Mouse (Mus musculus) small intestine, adult 2 months (tissue): Measurements from ENCODE around the gene Tlr2. TPM values are rescaled to one million over a fixed set of nuclear protein-coding genes. Genes with fewer than 3 reads are reported as not detected.

Experiments
- H3K27ac ChIP-seq: fragments of 200-500 bp; 2 replicates; pipeline ENCODE4 v1.5.1; 2012; ENCODE audit warnings: low read depth, low read length, control low read depth, inconsistent platforms; ENCODE audit not compliant: insufficient read depth
- H3K27me3 ChIP-seq: fragments of 200-500 bp; 2 replicates; pipeline ENCODE4 v1.6.1; 2012; ENCODE audit warnings: mild to moderate bottlenecking, moderate library complexity, low read length, inconsistent platforms; ENCODE audit not compliant: control insufficient read depth, insufficient read depth
- H3K36me3 ChIP-seq: fragments of 200-500 bp; 2 replicates; pipeline ENCODE4 v1.6.1; 2012; ENCODE audit warnings: mild to moderate bottlenecking, low read length, control low read depth, inconsistent platforms; ENCODE audit not compliant: control insufficient read depth, insufficient read depth
- H3K4me1 ChIP-seq: fragments of 200-500 bp; 2 replicates; pipeline ENCODE4 v1.6.1; 2012; ENCODE audit warnings: low read length, inconsistent platforms, mixed read lengths; ENCODE audit not compliant: control insufficient read depth, insufficient read depth, insufficient read length
- H3K4me3 ChIP-seq: fragments of 200-500 bp; 2 replicates; pipeline ENCODE4 v1.5.1; 2012; ENCODE audit warnings: low read depth, mild to moderate bottlenecking, control low read depth, inconsistent platforms, low read length, moderate library complexity
- CTCF ChIP-seq: fragments of 200-500 bp; IDR thresholded peaks from 2 replicates; pipeline ENCODE4 v1.5.1; 2012; ENCODE audit warnings: low read depth, mild to moderate bottlenecking, control low read depth, inconsistent platforms, low read length, moderate library complexity, mixed read lengths; ENCODE audit not compliant: insufficient replicate concordance, insufficient read length; ENCODE audit errors: extremely low read depth
- POLR2A ChIP-seq: fragments of 200-500 bp; IDR thresholded peaks from 2 replicates; pipeline ENCODE4 v1.6.1; 2012; ENCODE audit warnings: low read depth, mild to moderate bottlenecking, control low read depth, inconsistent platforms, low read length, moderate library complexity
- WGBS: fragments of 180-500 bp; shearing (Covaris S2); methylation state at CpG from one replicate; pipeline ENCODE4 v1.1.7; 2018; 5-methylcytosine and 5-hydroxymethylcytosine counted together
- polyA plus RNA-seq: library from polyadenylated mRNA; depleted of rRNA; stranded (reverse); fragments of >200 nt; gene quantifications from 2 replicates; pipeline ENCODE4 v1.2.3, GENCODE M21; 2012; rRNA removed

Tlr2 gene
- polyA plus RNA-seq, 1 experiment = 0.84 TPM

GRCm38 (mm10) chr3:83797098-83797497 is 44.5 kb downstream of the Tlr2 start:
- TF ChIP-seq CTCF = no peak
- no peak for TF ChIP-seq POLR2A
- Histone ChIP-seq H3K36me3 (no peaks in the 10 kb centered on the region), H3K27me3 (no peaks in the 10 kb centered on the region), H3K27ac (no peak overlapping the region), H3K4me3 (no peak overlapping the region), H3K4me1 (peaks cover 7% of the 10 kb centered on the region; the same call in 1 of the 2 replicates)
- 75% methylated on average over 6 of the region's 6 CpGs for whole genome bisulfite sequencing

GRCm38 (mm10) chr3:83791444-83791843 is 50.1 kb downstream of the Tlr2 start:
- H3K36me3 ChIP-seq = no peaks in the 10 kb centered on the region
- WGBS = 74% methylated on average over 3 of the region's 3 CpGs
- no peak overlapping the region for H3K4me3 ChIP-seq
- TF ChIP-seq POLR2A (no peak), CTCF (no peak)
- peaks cover 5% of the 10 kb centered on the region; the same call in 1 of the 2 replicates for H3K4me1 ChIP-seq
- H3K27ac ChIP-seq = no peak overlapping the region
- no peaks in the 10 kb centered on the region for H3K27me3 ChIP-seq

GRCm38 (mm10) chr3:83789651-83790451 is 51.7 kb downstream of the Tlr2 start:
- peak overlapping the region; percentile 70 for H3K4me3 ChIP-seq
- no peak for TF ChIP-seq POLR2A
- peak; percentile 21; the same call in 1 of the 2 replicates for TF ChIP-seq CTCF
- WGBS = 1% methylated on average over 44 of the region's 44 CpGs
- H3K27ac ChIP-seq = no peak overlapping the region
- peaks cover 5% of the 10 kb centered on the region; the same call in 1 of the 2 replicates for H3K4me1 ChIP-seq
- no peaks in the 10 kb centered on the region for H3K36me3 ChIP-seq
- no peaks in the 10 kb centered on the region for H3K27me3 ChIP-seq

- WGBS = 87% methylated on average over 7 of the region's 7 CpGs
- TF ChIP-seq POLR2A = no peak
- TF ChIP-seq CTCF = no peak
- Histone ChIP-seq H3K4me1 (peaks cover 5% of the 10 kb centered on the region; the same call in 1 of the 2 replicates), H3K27ac (no peak overlapping the region), H3K36me3 (no peaks in the 10 kb centered on the region), H3K4me3 (no peak overlapping the region), H3K27me3 (no peaks in the 10 kb centered on the region)
Measured at GRCm38 (mm10) chr3:83787776-83788305, 53.7 kb downstream of the Tlr2 start.

- Histone ChIP-seq H3K4me3 (no peak overlapping the region), H3K27me3 (no peaks in the 10 kb centered on the region), H3K36me3 (no peaks in the 10 kb centered on the region), H3K27ac (no peak overlapping the region), H3K4me1 (peaks cover 5% of the 10 kb centered on the region; the same call in 1 of the 2 replicates)
- TF ChIP-seq POLR2A (no peak), CTCF (no peak)
- 94% methylated on average over 2 of the region's 2 CpGs for WGBS
Measured at GRCm38 (mm10) chr3:83787086-83787485, 54.5 kb downstream of the Tlr2 start.

Other genes starting within 250 kb of the Tlr2 start
- 0.23 and 1.1 TPM in 2 replicates for gene Sfrp2, start 75.4 kb downstream of the Tlr2 start, polyA plus RNA-seq
- gene Tmem131l, start 198.4 kb upstream of the Tlr2 start, polyA plus RNA-seq = 10.3 and 13.2 TPM in 2 replicates